Mouse (Mus musculus): Measurements from ENCODE around the gene Shank2. TPM values are rescaled to one million over a fixed set of nuclear protein-coding genes. Genes with fewer than 3 reads are reported as not detected.
A peak's percentile ranks its signal among the peaks of the same experiment; 100 is the strongest.

Gene Shank2
- total RNA-seq (2022) = 100 to 1,000 TPM; 108 to 123 (median 112) TPM

GRCm38 (mm10) chr7:144001628-144002027 is at the start of gene Shank2:
Shank2 (plus strand) TSS chr7:144001928.
- no peak for DNase-seq (ENCODE audit: low spot score in 2 of 2)

- no peak for DNase-seq (ENCODE audit: low spot score in 2 of 2)
Measured at GRCm38 (mm10) chr7:143952130-143952529, 49.6 kb upstream of the Shank2 start.

- no peak for DNase-seq (ENCODE audit: low spot score in 2 of 2)
Measured at GRCm38 (mm10) chr7:143956575-143957295, 45.0 kb upstream of the Shank2 start.

- no peak for DNase-seq (ENCODE audit: low spot score in 2 of 2)
Measured at GRCm38 (mm10) chr7:143958030-143958565, 43.6 kb upstream of the Shank2 start.

- no peak for DNase-seq (ENCODE audit: low spot score in 2 of 2)
Measured at GRCm38 (mm10) chr7:143963813-143964212, 37.9 kb upstream of the Shank2 start.

- no peak for DNase-seq (ENCODE audit: low spot score in 2 of 2)
Measured at GRCm38 (mm10) chr7:143966621-143967020, 35.1 kb upstream of the Shank2 start.

- no peak for DNase-seq (ENCODE audit: low spot score in 2 of 2)
Measured at GRCm38 (mm10) chr7:143977491-143977830, 24.3 kb upstream of the Shank2 start.

GRCm38 (mm10) chr7:143977831-143978682 is 23.7 kb upstream of the Shank2 start:
- no peak for DNase-seq (ENCODE audit: low spot score in 2 of 2)

- DNase-seq (ENCODE audit: low spot score in 2 of 2) = peak; percentile 12 to 34
Measured at GRCm38 (mm10) chr7:143978741-143979371, 22.9 kb upstream of the Shank2 start.

- no peak for DNase-seq (ENCODE audit: low spot score in 2 of 2)
Measured at GRCm38 (mm10) chr7:143979986-143980385, 21.7 kb upstream of the Shank2 start.

GRCm38 (mm10) chr7:143986281-143986680 is 15.4 kb upstream of the Shank2 start:
- DNase-seq (ENCODE audit: low spot score in 2 of 2) = no peak

- DNase-seq (ENCODE audit: low spot score in 2 of 2) = no peak
Measured at GRCm38 (mm10) chr7:143991160-143991559, 10.6 kb upstream of the Shank2 start.

- DNase-seq (ENCODE audit: low spot score in 2 of 2) = no peak
Measured at GRCm38 (mm10) chr7:143999073-143999472, 2.7 kb upstream of the Shank2 start.

GRCm38 (mm10) chr7:144003471-144003870 is 1.7 kb downstream of the Shank2 start:
- DNase-seq (ENCODE audit: low spot score in 2 of 2) = no peak

- DNase-seq (ENCODE audit: low spot score in 2 of 2) = no peak
Measured at GRCm38 (mm10) chr7:144008079-144008478, 6.4 kb downstream of the Shank2 start.

- no peak for DNase-seq (ENCODE audit: low spot score in 2 of 2)
Measured at GRCm38 (mm10) chr7:144008985-144009384, 7.3 kb downstream of the Shank2 start.

- DNase-seq (ENCODE audit: low spot score in 2 of 2) = no peak
Measured at GRCm38 (mm10) chr7:144014485-144014884, 12.8 kb downstream of the Shank2 start.

GRCm38 (mm10) chr7:144021801-144022200 is 20.1 kb downstream of the Shank2 start:
- DNase-seq (ENCODE audit: low spot score in 2 of 2) = no peak

- no peak for DNase-seq (ENCODE audit: low spot score in 2 of 2)
Measured at GRCm38 (mm10) chr7:144022682-144023081, 21.0 kb downstream of the Shank2 start.

GRCm38 (mm10) chr7:144023561-144023960 is 21.8 kb downstream of the Shank2 start:
- no peak for DNase-seq (ENCODE audit: low spot score in 2 of 2)

GRCm38 (mm10) chr7:144026024-144026752 is 24.5 kb downstream of the Shank2 start:
- no peak for DNase-seq (ENCODE audit: low spot score in 2 of 2)
